Mouse (Mus musculus) MEL (cell line): ENCODE measurements at regions not wholly inside any gene's neighbourhood (a gene's known extent, or its start where the extent isn't known, plus 50 kb on each side); places are given as distances from the start of the nearest gene placed in this dataset.

ENCODE experiments used
- DNase-seq: peaks from one replicate; pipeline ENCODE4 v3.0.0; 2011; ENCODE audit warnings: low read depth, low spot score
- H3K27ac ChIP-seq: 2 replicates; pipeline ENCODE4 v1.5.1; 2012; ENCODE audit warnings: low read depth, mild to moderate bottlenecking, control low read depth, low read length, moderate library complexity; ENCODE audit not compliant: control insufficient read depth
- H3K27me3 ChIP-seq, 2 experiments: fragments of 150-350 bp in 1 of 2; sonication (generic) in 1 of 2; 2 replicates each; pipeline ENCODE4 v1.6.1; 2012; ENCODE audit warnings: low read length in 2 of 2, mild to moderate bottlenecking in 2 of 2, improper control_type of control experiment in 1 of 2, moderate library complexity in 1 of 2; ENCODE audit not compliant: insufficient read depth in 2 of 2, control insufficient read depth in 1 of 2
- H3K36me3 ChIP-seq, 2 experiments: 2 replicates each; pipeline ENCODE4 v1.6.1; 2012 to 2014; ENCODE audit warnings: low read length in 2 of 2, improper control_type of control experiment in 1 of 2, inconsistent platforms in 1 of 2, mild to moderate bottlenecking in 1 of 2; ENCODE audit not compliant: insufficient read depth in 2 of 2, control insufficient read depth in 1 of 2
- H3K4me1 ChIP-seq, 2 experiments: fragments of 150-350 bp in 1 of 2; sonication (generic) in 1 of 2; 2 replicates each; pipeline ENCODE4 v1.6.1; 2012; ENCODE audit warnings: low read length in 2 of 2, improper control_type of control experiment in 1 of 2, mild to moderate bottlenecking in 1 of 2; ENCODE audit not compliant: insufficient read depth in 2 of 2, control insufficient read depth in 1 of 2
- H3K4me3 ChIP-seq, 2 experiments: fragments of 150-350 bp in 1 of 2; sonication (generic) in 1 of 2; 2 replicates each; pipeline ENCODE4 v1.5.1; 2012; ENCODE audit warnings: low read depth in 2 of 2, low read length in 2 of 2, mild to moderate bottlenecking in 2 of 2, moderate library complexity in 2 of 2, control low read depth in 1 of 2, improper control_type of control experiment in 1 of 2; ENCODE audit not compliant: control insufficient read depth in 1 of 2, insufficient read depth in 1 of 2
- H3K79me2 ChIP-seq: 2 replicates; pipeline ENCODE4 v1.6.1; 2012; ENCODE audit warnings: mild to moderate bottlenecking, low read length, moderate library complexity; ENCODE audit not compliant: control insufficient read depth, poor library complexity, insufficient read depth
- H3K9ac ChIP-seq: 2 replicates; pipeline ENCODE4 v1.6.1; 2012; ENCODE audit warnings: low read depth, mild to moderate bottlenecking, control low read depth, low read length, moderate library complexity; ENCODE audit not compliant: control insufficient read depth, poor library complexity, severe bottlenecking
- H3K9me3 ChIP-seq: fragments of 150-350 bp; sonication (generic); replicated peaks from 2 replicates; pipeline ENCODE4 v1.6.1; 2012; ENCODE audit warnings: mild to moderate bottlenecking, low read length, improper control_type of control experiment, moderate library complexity; ENCODE audit not compliant: insufficient read depth
- BHLHE40 ChIP-seq: IDR thresholded peaks from 2 replicates; pipeline ENCODE4 v1.6.1; 2012; ENCODE audit warnings: low read depth, mild to moderate bottlenecking, inconsistent platforms, low read length, improper control_type of control experiment, borderline replicate concordance
- CHD2 ChIP-seq: IDR thresholded peaks from 2 replicates; pipeline ENCODE4 v1.6.1; 2011; ENCODE audit warnings: low read length, improper control_type of control experiment
- ETS1 ChIP-seq: IDR thresholded peaks from 2 replicates; pipeline ENCODE4 v1.6.1; 2012; ENCODE audit warnings: low read depth, mild to moderate bottlenecking, inconsistent platforms, low read length, improper control_type of control experiment, moderate library complexity
- HCFC1 ChIP-seq: IDR thresholded peaks from 2 replicates; pipeline ENCODE4 v1.6.1; 2012; ENCODE audit warnings: low read depth, mild to moderate bottlenecking, inconsistent platforms, low read length, improper control_type of control experiment, moderate library complexity
- JUND ChIP-seq: IDR thresholded peaks from 2 replicates; pipeline ENCODE4 v1.6.1; 2011; ENCODE audit warnings: low read depth, mild to moderate bottlenecking, improper control_type of control experiment, low read length
- KAT2A ChIP-seq: conservative IDR thresholded peaks from 2 replicates; pipeline ENCODE4 v1.6.1; 2012; ENCODE audit warnings: low read depth, low read length, improper control_type of control experiment, inconsistent platforms
- MAX ChIP-seq: IDR thresholded peaks from 2 replicates; pipeline ENCODE4 v1.6.1; 2011; ENCODE audit warnings: low read length, improper control_type of control experiment
- MXI1 ChIP-seq: IDR thresholded peaks from 2 replicates; pipeline ENCODE4 v1.6.1; 2011; ENCODE audit warnings: mild to moderate bottlenecking, low read depth, low read length, improper control_type of control experiment
- MYB ChIP-seq: IDR thresholded peaks from 2 replicates; pipeline ENCODE4 v1.6.1; 2011; ENCODE audit warnings: mild to moderate bottlenecking, low read depth, low read length, improper control_type of control experiment
- SIN3A ChIP-seq: IDR thresholded peaks from 2 replicates; pipeline ENCODE4 v1.6.1; 2012; ENCODE audit warnings: low read length, improper control_type of control experiment, inconsistent platforms
- TBP ChIP-seq: IDR thresholded peaks from 2 replicates; pipeline ENCODE4 v1.8.0; 2011; ENCODE audit warnings: low read depth, low read length, improper control_type of control experiment
- TCF12 ChIP-seq: IDR thresholded peaks from 2 replicates; pipeline ENCODE4 v1.6.1; 2014; ENCODE audit warnings: low read depth, mild to moderate bottlenecking, inconsistent platforms, low read length, improper control_type of control experiment, moderate library complexity
- USF1 ChIP-seq: IDR thresholded peaks from 2 replicates; pipeline ENCODE4 v1.6.1; 2014; ENCODE audit warnings: low read depth, mild to moderate bottlenecking, inconsistent platforms, low read length, improper control_type of control experiment, moderate library complexity
- ZMIZ1 ChIP-seq: IDR thresholded peaks from 2 replicates; pipeline ENCODE4 v1.6.1; 2012; ENCODE audit warnings: low read depth, mild to moderate bottlenecking, inconsistent platforms, low read length, improper control_type of control experiment, moderate library complexity
- ZNF384 ChIP-seq: IDR thresholded peaks from 2 replicates; pipeline ENCODE4 v1.6.1; 2012; ENCODE audit warnings: low read depth, mild to moderate bottlenecking, inconsistent platforms, low read length, improper control_type of control experiment

DNA sequence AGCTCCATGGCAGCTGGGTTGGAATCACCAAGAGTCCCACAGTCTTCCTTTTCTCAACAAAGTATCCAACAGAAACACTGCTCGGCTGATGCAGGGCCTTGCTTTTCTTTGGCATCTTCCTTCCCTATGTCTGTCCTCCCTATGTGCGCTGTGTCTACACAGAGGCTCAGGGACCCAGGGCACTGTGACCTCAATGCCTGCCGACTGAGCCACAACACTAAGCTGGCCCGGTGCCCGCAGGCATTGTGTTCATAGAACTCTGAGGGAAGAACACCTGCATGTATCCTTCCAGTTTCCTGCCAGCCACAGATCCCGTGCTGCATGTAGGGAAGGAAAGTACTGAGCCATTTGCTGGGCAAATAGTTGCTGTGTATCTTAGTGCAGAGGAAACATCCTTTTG lies 109.2 kb downstream of the Ets2 start:
- H3K9ac ChIP-seq = no peak overlapping the region
- no peaks in the 10 kb centered on the region; a peak in 2 of 4 replicates for H3K27me3 ChIP-seq
- H3K36me3 ChIP-seq = peaks cover 0 to 2% of the 10 kb centered on the region in 2 experiments; a peak in 1 of 4 replicates
- no peaks in the 10 kb centered on the region for H3K9me3 ChIP-seq
- no peaks in the 10 kb centered on the region for H3K79me2 ChIP-seq
- DNase-seq = no peak
- H3K27ac ChIP-seq = no peak overlapping the region
- H3K4me3 ChIP-seq = no peak overlapping the region
- 0 out of 4 replicates have a peak, but pooled peaks cover 0 to 4% of the 10 kb centered on the region in 2 experiments for H3K4me1 ChIP-seq
- TF ChIP-seq KAT2A (no peak), SIN3A (no peak), CHD2 (no peak), BHLHE40 (no peak), JUND (no peak)

DNA sequence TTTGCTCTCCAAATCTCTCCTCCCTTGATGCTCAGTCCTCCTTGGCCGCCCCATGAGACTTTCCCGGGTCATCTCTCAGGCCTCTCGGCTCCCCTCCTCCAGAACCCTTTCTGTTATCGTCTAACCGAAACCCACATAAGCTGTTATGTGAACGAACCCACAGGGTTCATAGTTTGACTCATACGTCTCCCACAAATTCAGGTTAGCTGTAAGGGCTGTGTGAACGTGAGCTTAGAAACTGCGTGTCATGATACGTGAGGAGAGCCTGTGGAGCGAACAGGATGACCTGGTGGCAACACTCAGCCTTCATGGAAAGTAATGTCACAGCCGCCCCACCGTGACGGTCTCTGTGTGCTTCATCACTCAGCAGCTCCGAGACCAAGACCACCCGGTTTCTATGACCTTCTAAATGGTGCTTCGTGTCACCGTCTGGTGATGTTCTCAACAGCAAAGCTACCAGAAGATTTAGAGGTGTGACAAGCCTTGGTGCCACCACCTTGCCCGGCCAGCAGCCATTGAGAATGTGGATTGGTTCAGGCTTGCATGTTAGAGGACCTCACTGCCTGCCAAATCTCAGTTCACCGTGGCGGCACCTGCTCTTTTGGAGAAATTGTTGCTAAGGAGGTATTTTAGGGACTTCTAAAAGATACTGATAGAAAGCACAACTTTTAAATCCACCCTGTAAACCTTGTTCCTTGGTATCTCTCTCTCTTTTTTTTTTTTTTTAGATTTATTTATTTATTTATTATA lies 107.4 kb downstream of the Ets2 start:
- Histone ChIP-seq H3K27ac (no peak overlapping the region), H3K27me3 (no peaks in the 10 kb centered on the region; a peak in 3 of 4 replicates), H3K9ac (no peak overlapping the region), H3K4me3 (no peak overlapping the region), H3K79me2 (no peaks in the 10 kb centered on the region), H3K36me3 (no peaks in the 10 kb centered on the region), H3K9me3 (no peaks in the 10 kb centered on the region), H3K4me1 (no peaks in the 10 kb centered on the region)
- DNase-seq = no peak
- no peak for TF ChIP-seq USF1
- TF ChIP-seq TCF12 = no peak

DNA sequence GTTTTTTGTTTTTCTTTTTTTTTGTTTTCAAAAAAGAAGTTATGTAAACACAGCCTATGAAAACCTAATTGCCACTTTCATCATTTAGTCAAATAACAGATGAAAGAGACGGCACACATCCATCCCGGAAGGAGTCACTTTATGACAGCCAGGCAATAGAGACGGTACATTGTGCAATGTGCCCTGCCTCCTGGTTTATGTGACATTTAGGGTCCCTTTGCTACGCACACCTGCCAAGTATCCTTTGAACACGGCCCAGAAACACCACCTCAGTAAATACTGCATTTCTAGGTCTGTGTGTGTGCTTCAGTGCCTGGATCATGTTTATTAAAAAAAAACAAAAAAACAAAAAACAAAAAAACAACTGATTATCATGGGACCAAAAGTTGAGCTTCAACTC lies 104.6 kb downstream of the Ets2 start:
- Histone ChIP-seq H3K9ac (no peak overlapping the region), H3K4me1 (no peaks in the 10 kb centered on the region), H3K27me3 (no peaks in the 10 kb centered on the region; a peak in 3 of 4 replicates), H3K27ac (no peak overlapping the region), H3K79me2 (no peaks in the 10 kb centered on the region), H3K36me3 (0 out of 4 replicates have a peak, but pooled peaks cover 0 to 2% of the 10 kb centered on the region in 2 experiments), H3K9me3 (no peaks in the 10 kb centered on the region), H3K4me3 (no peak overlapping the region)
- DNase-seq = no peak
- TF ChIP-seq ZMIZ1 (no peak), CHD2 (no peak), KAT2A (no peak), BHLHE40 (no peak), JUND (no peak), MXI1 (no peak), TBP (no peak), MYB (no peak), ETS1 (no peak), MAX (no peak), ZNF384 (no peak), HCFC1 (no peak)
